Mouse (Mus musculus): ENCODE results near the gene Itpr3. TPM values are rescaled to one million over a fixed set of nuclear protein-coding genes. Genes with fewer than 3 reads are reported as not detected.

Itpr3 gene
- polyA plus RNA-seq, 2 experiments, result 5.1 to 12.4 TPM

DNA sequence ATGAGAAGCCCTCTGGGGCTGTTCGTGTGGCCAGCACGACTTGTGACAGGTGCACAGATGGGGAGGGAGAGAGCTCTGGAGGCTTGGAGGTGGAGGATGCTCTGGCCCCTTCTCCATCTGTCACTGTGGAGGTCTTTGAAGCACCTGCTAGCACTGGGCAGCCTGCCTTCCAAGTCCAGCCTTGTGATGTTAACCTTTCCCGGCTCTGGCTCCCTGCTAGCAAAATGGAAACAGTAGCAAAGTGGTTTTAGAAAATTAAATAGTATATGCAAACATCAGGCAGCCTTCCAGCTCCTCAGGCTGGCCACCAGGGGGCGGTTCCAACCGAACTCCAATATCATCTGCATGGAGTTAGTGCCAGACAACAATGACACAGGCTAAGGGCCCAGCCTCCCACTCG lies 14.5 kb downstream of the Itpr3 start:
- DNase-seq (ENCODE audit: low spot score), result no peak
- ATAC-seq (ENCODE audit: low FRiP score, low read depth), result no peak
- Histone ChIP-seq H3K27me3 (ENCODE audit: control insufficient read depth, insufficient read depth, low read length) (no peaks in the 10 kb centered on the region), H3K27ac (replicated peaks; ENCODE audit: low read depth, low read length) (no peak overlapping the region), H3K4me2 (replicated peaks; ENCODE audit: low read depth, low read length, severe bottlenecking) (no peak overlapping the region), H3K4me3 (replicated peaks; ENCODE audit: low read length) (no peak overlapping the region), H3K4me1 (ENCODE audit: control insufficient read depth, insufficient read depth, low read length) (0 out of 2 replicates have a peak, but pooled peaks cover 4% of the 10 kb centered on the region), H3K9ac (ENCODE audit: low read depth, low read length, severe bottlenecking) (no peak overlapping the region), H3K36me3 (ENCODE audit: control insufficient read depth, insufficient read depth, low read length) (0 out of 2 replicates have a peak, but pooled peaks cover 2% of the 10 kb centered on the region), H3K9me3 (ENCODE audit: control insufficient read depth, low read length) (no peaks in the 10 kb centered on the region)
- no peak for TF ChIP-seq POLR2A (IDR thresholded peaks at IDR 0.05; ENCODE audit: borderline replicate concordance, extremely low read depth, insufficient read depth, insufficient read length)
- WGBS, result 43% methylated on average over 6 of the region's 6 CpGs

DNA sequence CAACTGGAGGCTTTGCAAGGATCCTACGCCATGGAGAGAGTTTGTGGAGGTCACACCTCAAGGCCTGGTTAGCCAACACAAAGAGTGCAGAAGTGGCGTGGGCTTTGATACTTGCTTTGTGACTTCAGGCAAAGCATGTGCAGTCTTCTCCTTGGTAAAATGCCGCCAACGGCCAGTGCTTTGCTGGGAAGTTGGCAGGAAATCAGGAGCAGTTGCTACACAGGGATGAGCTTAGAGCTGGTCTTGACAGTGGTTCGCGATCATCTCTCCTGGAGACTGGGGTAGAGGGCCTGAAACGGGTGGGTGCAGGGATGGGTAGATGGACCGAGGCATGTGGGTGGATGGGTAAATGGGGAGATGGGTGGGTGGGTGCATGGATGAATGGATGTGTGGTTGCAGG lies 15.3 kb downstream of the Itpr3 start:
- TF ChIP-seq POLR2A (IDR thresholded peaks at IDR 0.05; ENCODE audit: borderline replicate concordance, extremely low read depth, insufficient read depth, insufficient read length), result no peak
- WGBS, result 94% methylated on average over 8 of the region's 8 CpGs
- Histone ChIP-seq H3K9ac (ENCODE audit: low read depth, low read length, severe bottlenecking) (no peak overlapping the region), H3K27me3 (ENCODE audit: control insufficient read depth, insufficient read depth, low read length) (no peaks in the 10 kb centered on the region), H3K9me3 (ENCODE audit: control insufficient read depth, low read length) (no peaks in the 10 kb centered on the region), H3K4me3 (replicated peaks; ENCODE audit: low read length) (no peak overlapping the region), H3K36me3 (ENCODE audit: control insufficient read depth, insufficient read depth, low read length) (0 out of 2 replicates have a peak, but pooled peaks cover 2% of the 10 kb centered on the region), H3K4me2 (replicated peaks; ENCODE audit: low read depth, low read length, severe bottlenecking) (no peak overlapping the region), H3K4me1 (ENCODE audit: control insufficient read depth, insufficient read depth, low read length) (0 out of 2 replicates have a peak, but pooled peaks cover 4% of the 10 kb centered on the region), H3K27ac (replicated peaks; ENCODE audit: low read depth, low read length) (no peak overlapping the region)
- ATAC-seq (ENCODE audit: low FRiP score, low read depth), result no peak
- no peak for DNase-seq (ENCODE audit: low spot score)

DNA sequence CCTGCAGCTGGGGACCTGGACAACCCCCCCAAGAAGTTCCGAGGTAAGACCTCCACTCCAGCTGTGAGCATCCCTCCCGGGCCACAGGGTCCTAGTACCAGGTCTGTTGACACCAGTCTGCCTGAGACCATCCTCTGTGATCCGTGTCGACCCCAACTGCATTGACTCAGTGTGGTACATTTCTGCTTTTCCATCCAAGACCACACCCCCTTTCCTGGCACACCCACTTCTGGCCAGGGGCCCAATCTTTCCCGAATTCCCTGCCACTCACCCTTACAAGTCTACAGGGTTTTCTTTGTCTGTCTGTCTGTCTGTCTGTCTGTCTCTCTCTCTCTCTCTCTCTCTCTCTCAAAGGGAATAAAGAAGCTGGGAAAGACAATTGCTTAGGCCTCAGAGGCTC lies 16.0 kb downstream of the Itpr3 start:
- Histone ChIP-seq H3K27me3 (ENCODE audit: control insufficient read depth, insufficient read depth, low read length) (no peaks in the 10 kb centered on the region), H3K4me3 (replicated peaks; ENCODE audit: low read length) (no peak overlapping the region), H3K27ac (replicated peaks; ENCODE audit: low read depth, low read length) (no peak overlapping the region), H3K4me2 (replicated peaks; ENCODE audit: low read depth, low read length, severe bottlenecking) (no peak overlapping the region), H3K4me1 (ENCODE audit: control insufficient read depth, insufficient read depth, low read length) (0 out of 2 replicates have a peak, but pooled peaks cover 4% of the 10 kb centered on the region), H3K9ac (ENCODE audit: low read depth, low read length, severe bottlenecking) (no peak overlapping the region), H3K9me3 (ENCODE audit: control insufficient read depth, low read length) (0 out of 2 replicates have a peak, but pooled peaks cover 3% of the 10 kb centered on the region), H3K36me3 (ENCODE audit: control insufficient read depth, insufficient read depth, low read length) (0 out of 2 replicates have a peak, but pooled peaks cover 2% of the 10 kb centered on the region)
- WGBS, result 72% methylated on average over 5 of the region's 5 CpGs
- no peak for TF ChIP-seq POLR2A (IDR thresholded peaks at IDR 0.05; ENCODE audit: borderline replicate concordance, extremely low read depth, insufficient read depth, insufficient read length)
- DNase-seq (ENCODE audit: low spot score), result no peak
- no peak for ATAC-seq (ENCODE audit: low FRiP score, low read depth)

DNA sequence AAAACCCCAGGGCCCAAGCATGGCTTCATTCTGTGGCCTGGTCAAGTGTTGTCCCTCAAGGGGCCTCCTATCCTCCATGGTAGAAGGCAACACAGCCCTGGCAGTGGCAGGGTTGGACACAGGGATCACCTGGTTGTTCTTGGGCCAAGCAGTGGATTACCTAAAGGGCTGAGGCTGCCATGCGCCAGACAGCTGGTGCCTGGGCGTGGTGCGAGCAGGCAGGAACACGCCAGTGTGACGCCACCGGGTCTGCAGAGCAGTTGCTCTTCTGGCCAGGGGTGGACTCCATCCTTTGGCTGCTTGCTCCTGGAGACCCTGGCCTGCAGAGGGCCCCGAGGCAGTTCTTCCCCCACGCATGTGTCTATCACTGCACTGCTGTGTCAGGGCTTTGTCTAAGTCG lies 16.7 kb downstream of the Itpr3 start:
- no peak overlapping the region for H3K9ac ChIP-seq (ENCODE audit: low read depth, low read length, severe bottlenecking)
- H3K4me2 ChIP-seq (replicated peaks; ENCODE audit: low read depth, low read length, severe bottlenecking), result no peak overlapping the region
- no peak overlapping the region for H3K27ac ChIP-seq (replicated peaks; ENCODE audit: low read depth, low read length)
- DNase-seq (ENCODE audit: low spot score), result no peak
- H3K4me3 ChIP-seq (replicated peaks; ENCODE audit: low read length), result no peak overlapping the region
- 0 out of 2 replicates have a peak, but pooled peaks cover 2% of the 10 kb centered on the region for H3K36me3 ChIP-seq (ENCODE audit: control insufficient read depth, insufficient read depth, low read length)
- no peak for ATAC-seq (ENCODE audit: low FRiP score, low read depth)
- H3K4me1 ChIP-seq (ENCODE audit: control insufficient read depth, insufficient read depth, low read length), result 0 out of 2 replicates have a peak, but pooled peaks cover 4% of the 10 kb centered on the region
- no peaks in the 10 kb centered on the region for H3K27me3 ChIP-seq (ENCODE audit: control insufficient read depth, insufficient read depth, low read length)
- TF ChIP-seq POLR2A (IDR thresholded peaks at IDR 0.05; ENCODE audit: borderline replicate concordance, extremely low read depth, insufficient read depth, insufficient read length), result no peak
- 66% methylated on average over 9 of the region's 9 CpGs for WGBS
- 0 out of 2 replicates have a peak, but pooled peaks cover 3% of the 10 kb centered on the region for H3K9me3 ChIP-seq (ENCODE audit: control insufficient read depth, low read length)

DNA sequence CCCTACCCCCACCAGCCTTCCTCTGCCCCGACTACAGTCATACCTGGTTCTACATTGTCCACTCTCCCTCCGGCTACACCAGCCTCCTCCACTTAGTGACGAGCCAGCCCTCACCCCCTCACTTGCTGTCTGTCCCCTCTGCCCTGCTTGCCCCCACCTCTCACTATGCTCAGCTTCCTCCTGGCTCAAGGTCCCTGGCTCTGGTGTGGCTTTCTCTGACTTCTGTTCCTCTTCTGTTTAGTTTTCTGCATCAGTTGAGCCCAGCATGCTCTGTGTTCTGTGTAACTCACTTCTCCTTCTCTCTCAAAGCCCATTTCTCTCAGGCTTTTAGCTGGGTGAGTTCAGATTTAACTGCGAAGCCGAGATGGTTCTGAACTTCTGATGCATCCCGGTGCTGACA lies 17.1 kb downstream of the Itpr3 start:
- 67% methylated on average over 6 of the region's 6 CpGs for WGBS
- DNase-seq (ENCODE audit: low spot score) (no peak), ATAC-seq (ENCODE audit: low FRiP score, low read depth) (no peak)
- no peak overlapping the region for H3K9ac ChIP-seq (ENCODE audit: low read depth, low read length, severe bottlenecking)
- 0 out of 2 replicates have a peak, but pooled peaks cover 3% of the 10 kb centered on the region for H3K9me3 ChIP-seq (ENCODE audit: control insufficient read depth, low read length)
- no peak for TF ChIP-seq POLR2A (IDR thresholded peaks at IDR 0.05; ENCODE audit: borderline replicate concordance, extremely low read depth, insufficient read depth, insufficient read length)
- 0 out of 2 replicates have a peak, but pooled peaks cover 2% of the 10 kb centered on the region for H3K36me3 ChIP-seq (ENCODE audit: control insufficient read depth, insufficient read depth, low read length)
- H3K27ac ChIP-seq (replicated peaks; ENCODE audit: low read depth, low read length), result 0 out of 2 replicates have a peak overlapping the region, but pooled peaks have one; percentile 13
- no peak overlapping the region for H3K4me3 ChIP-seq (replicated peaks; ENCODE audit: low read length)
- 0 out of 2 replicates have a peak, but pooled peaks cover 4% of the 10 kb centered on the region for H3K4me1 ChIP-seq (ENCODE audit: control insufficient read depth, insufficient read depth, low read length)
- no peaks in the 10 kb centered on the region for H3K27me3 ChIP-seq (ENCODE audit: control insufficient read depth, insufficient read depth, low read length)
- no peak overlapping the region for H3K4me2 ChIP-seq (replicated peaks; ENCODE audit: low read depth, low read length, severe bottlenecking)
